Mouse (Mus musculus) limb, embryonic 10.5 days (tissue): ENCODE data around the gene Rnasel. TPM values are rescaled to one million over a fixed set of nuclear protein-coding genes. Genes with fewer than 3 reads are reported as not detected.

Experiments used
- DNase-seq: peaks from one replicate; pipeline ENCODE4 v3.0.0-alpha.2; 2017; ENCODE audit warnings: low spot score
- H3K27ac ChIP-seq: fragments of 300-500 bp; sonication (generic); 2 replicates; pipeline ENCODE4 v1.5.1; 2016; ENCODE audit warnings: mild to moderate bottlenecking
- H3K27me3 ChIP-seq: fragments of 300-500 bp; sonication (generic); 2 replicates; pipeline ENCODE4 v1.6.1; 2016; ENCODE audit warnings: low read depth, mild to moderate bottlenecking; ENCODE audit not compliant: poor library complexity, severe bottlenecking
- H3K36me3 ChIP-seq: fragments of 300-500 bp; sonication (generic); 2 replicates; pipeline ENCODE4 v1.6.1; 2016; ENCODE audit warnings: mild to moderate bottlenecking, moderate library complexity
- H3K4me1 ChIP-seq: fragments of 300-500 bp; sonication (generic); 2 replicates; pipeline ENCODE4 v1.6.1; 2016
- H3K4me3 ChIP-seq: fragments of 300-500 bp; sonication (generic); 2 replicates; pipeline ENCODE4 v1.5.1; 2016; ENCODE audit warnings: mild to moderate bottlenecking, moderate library complexity
- H3K9me3 ChIP-seq: fragments of 300-500 bp; sonication (generic); replicated peaks from 2 replicates; pipeline ENCODE4 v1.6.1; 2016; ENCODE audit warnings: mild to moderate bottlenecking
- whole genome bisulfite sequencing: fragments of 180-500 bp; shearing (Covaris S2); methylation state at CpG from one replicate; pipeline ENCODE4 v1.1.7; 2016; 5-methylcytosine and 5-hydroxymethylcytosine counted together
- polyA plus RNA-seq: library from polyadenylated mRNA; unstranded; fragments of >200 nt; fragmentation: Nextera tagmentation; extraction: Ambion mirVana; gene quantifications from 2 replicates; pipeline ENCODE4 v1.2.1, GENCODE M21; 2016

The Rnasel gene
- polyA plus RNA-seq, 1 experiment from 2014 or later: 8.2 TPM

DNA sequence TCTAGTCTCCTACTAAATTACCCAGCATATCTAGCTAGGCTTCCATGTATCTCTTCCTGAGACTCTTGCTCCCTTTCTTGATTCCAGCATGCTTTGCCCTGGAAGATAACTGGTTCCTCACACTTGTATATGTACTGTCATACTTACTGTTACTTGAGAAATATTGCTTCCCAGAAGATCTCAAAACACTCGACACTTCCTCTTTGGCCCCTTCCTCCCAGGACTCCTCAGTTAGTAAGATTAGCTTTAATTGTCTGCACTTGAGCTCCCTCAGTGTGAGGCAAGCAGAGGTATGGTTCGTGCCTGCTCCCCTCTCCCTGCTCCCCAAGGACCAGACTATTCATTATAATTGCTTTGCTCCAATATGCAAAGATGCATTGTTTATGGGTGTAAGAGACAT is 41.5 kb downstream of the Rnasel start:
- Histone ChIP-seq H3K9me3 (no peaks in the 10 kb centered on the region), H3K4me3 (no peak overlapping the region), H3K36me3 (no peaks in the 10 kb centered on the region), H3K27ac (no peak overlapping the region), H3K27me3 (no peaks in the 10 kb centered on the region), H3K4me1 (no peaks in the 10 kb centered on the region)
- no peak for DNase-seq
- WGBS: 74% methylated on average over 2 of the region's 2 CpGs

DNA sequence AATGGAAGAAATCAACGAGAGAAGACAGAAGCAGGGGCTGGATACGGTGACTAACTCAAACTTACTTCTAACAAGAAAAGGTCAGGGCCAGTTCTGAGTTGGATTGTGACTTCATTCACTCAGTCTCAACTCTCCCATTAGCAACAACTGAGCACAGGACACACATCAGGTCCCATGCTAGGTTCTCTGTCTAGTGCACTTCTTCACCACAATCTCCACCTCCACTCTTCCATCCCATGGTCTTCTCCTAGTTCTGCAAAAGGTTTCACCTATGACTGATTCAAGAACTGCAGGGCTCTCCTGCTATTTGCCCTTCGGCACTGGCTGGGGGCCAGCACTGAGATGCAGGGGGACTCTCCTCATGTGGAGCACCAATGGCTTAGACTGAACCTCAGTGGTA is 45.0 kb downstream of the Rnasel start:
- H3K9me3 ChIP-seq: no peaks in the 10 kb centered on the region
- no peak overlapping the region for H3K4me3 ChIP-seq
- no peaks in the 10 kb centered on the region for H3K36me3 ChIP-seq
- H3K27ac ChIP-seq: no peak overlapping the region
- H3K27me3 ChIP-seq: no peaks in the 10 kb centered on the region
- H3K4me1 ChIP-seq: no peaks in the 10 kb centered on the region
- DNase-seq: no peak
- WGBS: 89% methylated on average over 3 of the region's 3 CpGs

DNA sequence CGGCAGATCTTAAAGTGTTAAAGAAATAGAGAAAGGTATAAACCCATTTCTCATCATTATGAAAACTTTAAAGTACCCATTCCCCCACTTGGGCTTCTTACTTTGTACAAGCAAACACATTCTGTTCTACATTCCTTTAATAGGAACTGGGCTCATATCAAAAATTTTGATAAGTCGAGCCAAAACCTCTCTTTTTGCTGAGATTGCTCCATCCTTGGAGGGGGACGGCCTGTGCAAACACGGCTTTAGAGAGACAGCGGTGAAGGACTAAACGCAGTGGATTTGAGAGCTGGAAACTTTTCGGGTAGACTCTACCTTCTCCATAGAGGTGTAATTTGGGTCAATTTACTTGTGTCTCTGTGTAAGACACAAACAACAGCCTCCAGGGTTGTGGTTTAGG is 53.5 kb downstream of the Rnasel start:
- H3K4me1 ChIP-seq: no peaks in the 10 kb centered on the region
- no peak for DNase-seq
- no peak overlapping the region for H3K4me3 ChIP-seq
- H3K27ac ChIP-seq: no peak overlapping the region
- WGBS: 91% methylated on average over 7 of the region's 7 CpGs
- no peaks in the 10 kb centered on the region for H3K27me3 ChIP-seq
- no peaks in the 10 kb centered on the region for H3K9me3 ChIP-seq
- H3K36me3 ChIP-seq: no peaks in the 10 kb centered on the region

DNA sequence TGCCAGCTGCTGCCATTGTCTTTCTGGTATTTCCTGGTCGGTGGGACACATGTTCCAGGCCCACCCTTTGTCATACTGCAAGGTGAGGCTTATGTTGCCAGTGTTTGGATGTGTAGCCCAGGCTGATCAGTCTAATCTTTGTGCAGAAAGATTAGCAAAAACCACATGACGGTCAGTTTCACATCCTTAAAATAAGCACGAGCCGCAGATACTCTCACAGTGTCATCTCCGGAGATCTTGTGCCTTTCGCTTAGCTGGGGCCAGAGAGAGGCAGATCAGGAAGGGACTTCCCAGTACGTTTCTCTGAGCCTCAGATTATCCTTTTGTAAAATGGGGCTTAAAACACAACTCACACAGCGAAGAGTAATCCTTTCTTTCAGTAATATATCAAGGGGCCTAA is 54.3 kb downstream of the Rnasel start:
- Histone ChIP-seq H3K27ac (no peak overlapping the region), H3K27me3 (no peaks in the 10 kb centered on the region), H3K36me3 (no peaks in the 10 kb centered on the region), H3K4me1 (no peaks in the 10 kb centered on the region), H3K4me3 (no peak overlapping the region), H3K9me3 (no peaks in the 10 kb centered on the region)
- 88% methylated on average over 8 of the region's 8 CpGs for WGBS
- no peak for DNase-seq

DNA sequence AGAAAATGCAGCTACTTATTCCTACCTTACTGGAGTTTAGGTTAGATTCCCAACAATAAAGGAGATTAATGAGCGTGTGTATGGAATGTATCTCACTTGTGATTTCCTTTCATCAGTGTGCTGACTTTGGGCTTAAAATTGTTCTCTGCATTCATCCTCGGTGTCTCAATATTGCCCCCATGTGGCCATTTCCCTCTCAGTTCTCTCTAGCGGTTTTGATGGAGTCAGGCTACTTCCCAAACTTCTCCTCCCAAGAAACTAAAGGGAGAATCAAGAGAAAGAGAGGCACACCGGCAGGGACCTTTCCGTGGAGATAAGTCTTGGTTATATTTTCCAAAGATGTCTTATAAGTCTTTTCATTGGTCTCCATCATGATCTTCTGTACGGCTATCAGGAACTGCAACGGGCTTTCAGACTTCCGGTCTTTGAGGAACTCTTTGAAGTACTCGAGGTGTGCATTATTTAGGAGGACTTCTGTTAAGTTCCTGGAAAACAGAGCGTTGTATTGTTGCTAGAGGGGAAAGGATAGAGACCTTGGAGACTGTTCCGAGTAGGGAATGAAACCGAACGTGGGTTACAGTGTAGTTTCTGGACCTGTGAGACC is 58.3 kb downstream of the Rnasel start:
- no peak overlapping the region for H3K4me3 ChIP-seq
- peak; percentile 38 for DNase-seq

More for the DNA sequence above, 58.3 kb downstream of the Rnasel start:
- no peaks in the 10 kb centered on the region for H3K36me3 ChIP-seq
- no peak overlapping the region for H3K27ac ChIP-seq
- no peaks in the 10 kb centered on the region for H3K27me3 ChIP-seq
- WGBS: 52% methylated on average over 13 of the region's 13 CpGs
- H3K9me3 ChIP-seq: no peaks in the 10 kb centered on the region
- no peaks in the 10 kb centered on the region for H3K4me1 ChIP-seq

Other genes with a start within 250 kb of the Rnasel start
- 4.9 and 5.2 TPM in 2 replicates for gene Npl, start 199.4 kb upstream of the Rnasel start, polyA plus RNA-seq
- gene Rgs8, start 96.4 kb upstream of the Rnasel start, polyA plus RNA-seq: 0.28 and 0.61 TPM in 2 replicates
- 3.1 and 6.0 TPM in 2 replicates for gene Rgs16, start 9.1 kb upstream of the Rnasel start, polyA plus RNA-seq
- not detected in 2 replicates for gene Rgsl1, start 94.7 kb downstream of the Rnasel start, polyA plus RNA-seq
- gene Teddm1b, start 124.9 kb downstream of the Rnasel start, polyA plus RNA-seq: 0.64 and 2.1 TPM in 2 replicates
- not detected in 2 replicates for gene Teddm1a, start 142.3 kb downstream of the Rnasel start, polyA plus RNA-seq
- gene Glul, start 150.5 kb downstream of the Rnasel start, polyA plus RNA-seq: 122 and 125 TPM in 2 replicates
- gene Teddm2, start 150.8 kb downstream of the Rnasel start, polyA plus RNA-seq: 0.69 and 0.74 TPM in 2 replicates